Mouse (Mus musculus) kidney, embryonic 14.5 days (tissue): Measurements from ENCODE around the gene Camta1. TPM values are rescaled to one million over a fixed set of nuclear protein-coding genes. Genes with fewer than 3 reads are reported as not detected.

Source experiments
- ATAC-seq: fragments of 200-750 bp; cut with Nextera tagmentation; 2 replicates; pipeline ENCODE4 v1.8.0; 2017; ENCODE audit warnings: moderate number of reproducible peaks, mild to moderate bottlenecking, moderate TSS enrichment, moderate library complexity; ENCODE audit not compliant: low FRiP score, low TSS enrichment
- H3K27ac ChIP-seq: fragments of 300-500 bp; sonication (generic); 2 replicates; pipeline ENCODE4 v1.5.1; 2014; ENCODE audit warnings: low read depth, mild to moderate bottlenecking, low read length, moderate library complexity, mixed read lengths
- H3K27me3 ChIP-seq: fragments of 300-500 bp; sonication (generic); 2 replicates; pipeline ENCODE4 v1.6.1; 2014; ENCODE audit warnings: mild to moderate bottlenecking, low read length; ENCODE audit not compliant: control insufficient read depth, insufficient read depth
- H3K36me3 ChIP-seq: fragments of 300-500 bp; sonication (generic); 2 replicates; pipeline ENCODE4 v1.6.1; 2014; ENCODE audit warnings: low read length, mixed read lengths; ENCODE audit not compliant: control insufficient read depth, insufficient read depth
- H3K4me1 ChIP-seq: fragments of 300-500 bp; sonication (generic); 2 replicates; pipeline ENCODE4 v1.6.1; 2014; ENCODE audit warnings: low read length, mixed read lengths; ENCODE audit not compliant: control insufficient read depth, insufficient read depth
- H3K4me2 ChIP-seq: fragments of 300-500 bp; sonication (generic); replicated peaks from 2 replicates; pipeline ENCODE4 v1.6.1; 2014; ENCODE audit warnings: low read depth, mild to moderate bottlenecking, low read length
- H3K4me3 ChIP-seq: fragments of 300-500 bp; sonication (generic); 2 replicates; pipeline ENCODE4 v1.5.1; 2014; ENCODE audit warnings: mild to moderate bottlenecking, low read length
- H3K9ac ChIP-seq: fragments of 300-500 bp; sonication (generic); 2 replicates; pipeline ENCODE4 v1.6.1; 2014; ENCODE audit warnings: low read depth, mild to moderate bottlenecking, low read length, moderate library complexity
- H3K9me3 ChIP-seq: fragments of 300-500 bp; sonication (generic); 2 replicates; pipeline ENCODE4 v1.6.1; 2016; ENCODE audit warnings: low read length; ENCODE audit not compliant: control insufficient read depth
- WGBS: fragments of 180-500 bp; shearing (Covaris S2); extraction: QIAGEN DNeasy Blood & Tissue Kit; methylation state at CpG from one replicate; pipeline ENCODE4 v1.1.7; 2014; 5-methylcytosine and 5-hydroxymethylcytosine counted together
- polyA plus RNA-seq: library from polyadenylated mRNA; unstranded; fragments of >200 nt; fragmentation: Nextera tagmentation; extraction: Ambion mirVana; gene quantifications from 2 replicates; pipeline ENCODE4 v1.2.1, GENCODE M21; 2014

Gene Camta1
- polyA plus RNA-seq, 1 experiment from 2014 or later: 107 TPM

GRCm38 (mm10) chr4:150870963-150871391 is 990.7 kb downstream of the Camta1 start:
- Histone ChIP-seq H3K27ac (no peak overlapping the region), H3K36me3 (peaks cover 24% of the 10 kb centered on the region; the same call in 1 of the 2 replicates), H3K4me1 (peaks cover 21% of the 10 kb centered on the region; the same call in 1 of the 2 replicates), H3K4me3 (no peak overlapping the region), H3K27me3 (no peaks in the 10 kb centered on the region), H3K9ac (no peak overlapping the region), H3K4me2 (no peak overlapping the region), H3K9me3 (no peaks in the 10 kb centered on the region)
- ATAC-seq: no peak
- WGBS: 87% methylated on average over 13 of the region's 13 CpGs

- H3K27me3 ChIP-seq: no peaks in the 10 kb centered on the region
- H3K4me1 ChIP-seq: peaks cover 21% of the 10 kb centered on the region; the same call in 1 of the 2 replicates
- 0 out of 2 replicates have a peak overlapping the region, but pooled peaks have one; percentile 2 for H3K27ac ChIP-seq
- no peak for ATAC-seq
- H3K9me3 ChIP-seq: no peaks in the 10 kb centered on the region
- H3K9ac ChIP-seq: no peak overlapping the region
- H3K4me2 ChIP-seq: no peak overlapping the region
- H3K36me3 ChIP-seq: peaks cover 30% of the 10 kb centered on the region; the same call in 1 of the 2 replicates
- 49% methylated on average over 17 of the region's 17 CpGs for WGBS
- no peak overlapping the region for H3K4me3 ChIP-seq
Measured at GRCm38 (mm10) chr4:150869276-150870197, 992.1 kb downstream of the Camta1 start.

DNA sequence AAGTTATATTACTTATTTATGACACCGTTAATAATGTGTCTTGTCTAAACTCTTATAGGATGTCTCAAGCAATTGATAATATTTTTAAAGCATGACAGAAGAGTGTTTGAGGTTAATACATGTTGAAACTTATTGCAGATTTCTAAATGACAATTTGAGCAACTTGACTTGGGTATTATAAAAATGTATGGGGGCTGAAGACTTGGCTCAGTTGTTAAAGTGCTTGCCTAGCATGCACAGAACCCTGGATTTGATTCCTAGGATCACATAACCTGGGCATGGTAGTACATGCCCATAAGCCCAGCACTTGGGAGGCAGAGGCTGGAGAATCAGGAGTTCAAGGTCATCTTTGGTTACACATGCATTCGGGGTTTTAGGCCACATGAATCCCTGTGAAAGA is 992.8 kb downstream of the Camta1 start:
- Histone ChIP-seq H3K36me3 (peaks cover 30% of the 10 kb centered on the region; the same call in 1 of the 2 replicates), H3K27me3 (no peaks in the 10 kb centered on the region), H3K4me3 (no peak overlapping the region), H3K4me1 (peaks cover 21% of the 10 kb centered on the region; the same call in 1 of the 2 replicates), H3K27ac (no peak overlapping the region), H3K9ac (no peak overlapping the region), H3K9me3 (no peaks in the 10 kb centered on the region), H3K4me2 (no peak overlapping the region)
- WGBS: 78% methylated on average over 2 of the region's 2 CpGs
- ATAC-seq: no peak

- Histone ChIP-seq H3K4me1 (peaks cover 21% of the 10 kb centered on the region; the same call in 1 of the 2 replicates), H3K9ac (no peak overlapping the region), H3K27ac (no peak overlapping the region), H3K4me3 (no peak overlapping the region), H3K36me3 (peaks cover 30% of the 10 kb centered on the region; the same call in 1 of the 2 replicates), H3K27me3 (no peaks in the 10 kb centered on the region), H3K9me3 (no peaks in the 10 kb centered on the region), H3K4me2 (no peak overlapping the region)
- 76% methylated on average over 6 of the region's 6 CpGs for WGBS
- ATAC-seq: no peak
Measured at GRCm38 (mm10) chr4:150868161-150868560, 993.5 kb downstream of the Camta1 start.

Other genes starting within 250 kb of the Camta1 start
- gene Dnajc11, start 71.8 kb upstream of the Camta1 start, polyA plus RNA-seq: 55.0 and 74.5 TPM in 2 replicates
- gene Thap3, start 127.1 kb upstream of the Camta1 start, polyA plus RNA-seq: 29.2 and 35.8 TPM in 2 replicates
- gene Phf13, start 134.4 kb upstream of the Camta1 start, polyA plus RNA-seq: 18.2 and 30.1 TPM in 2 replicates
- gene Klhl21, start 146.9 kb upstream of the Camta1 start, polyA plus RNA-seq: 4.4 and 7.4 TPM in 2 replicates
- gene Zbtb48, start 165.8 kb upstream of the Camta1 start, polyA plus RNA-seq: 19.0 and 24.4 TPM in 2 replicates
- 0.39 and 0.77 TPM in 2 replicates for gene Tas1r1, start 176.7 kb upstream of the Camta1 start, polyA plus RNA-seq
- 26.1 and 47.3 TPM in 2 replicates for gene Nol9, start 177.4 kb upstream of the Camta1 start, polyA plus RNA-seq
- gene Plekhg5, start 210.6 kb upstream of the Camta1 start, polyA plus RNA-seq: 10.4 and 16.1 TPM in 2 replicates